Mouse (Mus musculus) kidney, postnatal 0 days (tissue): ENCODE results near the gene Ing5. TPM values are rescaled to one million over a fixed set of nuclear protein-coding genes. Genes with fewer than 3 reads are reported as not detected.
"Not testable (repeated sequence)": the region's sequence is repeated elsewhere in the genome, so short reads cannot be mapped to it uniquely, and the experiment has no call there.

Experiments used
- ATAC-seq: fragments of 200-750 bp; cut with Nextera tagmentation; replicated peaks from 2 replicates; pipeline ENCODE4 v1.8.0; 2017; ENCODE audit warnings: low read depth, moderate number of reproducible peaks, moderate TSS enrichment, moderate library complexity; ENCODE audit not compliant: low FRiP score
- DNase-seq: peaks from one replicate; pipeline ENCODE4 v3.0.0-alpha.2; 2016; ENCODE audit warnings: low spot score
- H3K27ac ChIP-seq: fragments of 300-500 bp; sonication (generic); 2 replicates; pipeline ENCODE4 v1.5.1; 2014; ENCODE audit warnings: mild to moderate bottlenecking
- H3K27me3 ChIP-seq: fragments of 300-500 bp; sonication (generic); 2 replicates; pipeline ENCODE4 v1.6.1; 2014; ENCODE audit warnings: low read length, mixed read lengths; ENCODE audit not compliant: insufficient read depth
- H3K36me3 ChIP-seq: fragments of 300-500 bp; sonication (generic); 2 replicates; pipeline ENCODE4 v1.6.1; 2014; ENCODE audit warnings: low read length, mixed read lengths; ENCODE audit not compliant: insufficient read depth
- H3K4me1 ChIP-seq: fragments of 300-500 bp; sonication (generic); replicated peaks from 2 replicates; pipeline ENCODE4 v1.6.1; 2014; ENCODE audit warnings: antibody characterized with exemption, low read length, mixed read lengths; ENCODE audit not compliant: insufficient read depth
- H3K4me2 ChIP-seq: fragments of 300-500 bp; sonication (generic); 2 replicates; pipeline ENCODE4 v1.6.1; 2014; ENCODE audit warnings: mild to moderate bottlenecking, low read length, moderate library complexity, mixed read lengths
- H3K4me3 ChIP-seq: fragments of 300-500 bp; sonication (generic); replicated peaks from 2 replicates; pipeline ENCODE4 v1.5.1; 2014; ENCODE audit warnings: low read depth, low read length
- H3K9ac ChIP-seq: fragments of 300-500 bp; sonication (generic); 2 replicates; pipeline ENCODE4 v1.6.1; 2014; ENCODE audit warnings: low read depth, low read length
- H3K9me3 ChIP-seq: fragments of 300-500 bp; sonication (generic); replicated peaks from 2 replicates; pipeline ENCODE4 v1.6.1; 2016; ENCODE audit warnings: low read length, inconsistent platforms, mixed read lengths
- CTCF ChIP-seq: IDR thresholded peaks from 2 replicates; pipeline ENCODE4 v1.5.1; 2016; ENCODE audit warnings: antibody characterized with exemption, low read depth, mild to moderate bottlenecking, moderate library complexity
- WGBS: fragments of 180-500 bp; shearing (Covaris S2); extraction: QIAGEN DNeasy Blood & Tissue Kit; methylation state at CpG from one replicate; pipeline ENCODE4 v1.1.7; 2014; 5-methylcytosine and 5-hydroxymethylcytosine counted together
- polyA plus RNA-seq: library from polyadenylated mRNA; unstranded; fragments of >200 nt; fragmentation: Nextera tagmentation; extraction: Ambion mirVana; gene quantifications from 2 replicates; pipeline ENCODE4 v1.2.1, GENCODE M21; 2015

Gene Ing5
- 9.6 and 11.4 TPM in 2 replicates for polyA plus RNA-seq

DNA sequence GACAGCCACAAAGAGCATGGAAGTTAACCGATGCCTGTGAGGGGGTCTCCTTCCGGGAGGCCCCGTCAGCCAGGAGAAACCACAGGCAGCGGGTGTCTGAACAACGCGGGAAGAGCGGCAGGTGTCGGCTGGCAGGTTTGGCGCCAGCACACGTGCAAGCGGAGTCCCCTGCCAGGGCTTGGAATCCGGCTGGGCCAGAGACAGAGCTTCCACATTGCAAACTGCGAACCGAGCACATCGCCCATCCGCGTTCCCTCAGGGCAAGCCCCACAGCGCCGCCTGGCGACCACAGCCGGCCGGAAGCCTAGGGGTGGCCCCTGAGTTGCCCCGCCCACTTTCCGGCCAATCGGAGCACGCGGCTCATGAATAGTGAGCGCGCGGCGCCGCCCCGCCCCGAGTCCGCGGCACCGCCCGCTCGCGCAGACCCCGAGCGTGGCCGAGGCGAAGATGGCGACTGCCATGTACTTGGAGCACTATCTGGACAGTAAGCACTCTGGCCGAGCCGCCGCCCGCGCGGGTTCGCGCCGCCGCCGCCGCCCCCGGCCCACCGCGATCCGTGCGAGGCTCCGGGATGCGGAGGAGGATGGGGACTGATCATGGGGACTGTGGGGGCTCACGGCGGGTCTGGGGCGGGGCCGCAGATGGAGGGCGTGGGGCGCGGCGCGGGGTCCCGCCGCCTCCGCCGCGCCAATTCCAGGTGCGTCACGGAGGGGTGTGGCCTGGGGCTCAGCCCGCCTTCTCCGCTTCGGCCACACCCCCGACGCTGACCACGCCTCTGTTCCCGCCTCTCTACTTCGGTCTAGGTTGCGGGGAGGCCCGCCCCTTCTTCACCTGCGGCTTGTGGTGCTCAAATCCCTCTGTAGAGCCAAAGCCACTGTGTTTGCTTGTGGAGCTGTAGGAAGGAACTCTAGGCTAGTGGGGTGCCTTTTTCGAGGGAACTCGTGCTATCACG is at the start of gene Ing5:
Gene Ing5 (plus strand): TSS at position 410 of the 952 bp plus-strand sequence.
- peak; percentile 94 for ATAC-seq
- peak; percentile 97 for TF ChIP-seq CTCF
- Histone ChIP-seq H3K9ac (peak within 1 kb of the TSS; percentile 87), H3K27ac (peak within 1 kb of the TSS; percentile 97), H3K4me2 (peak within 1 kb of the TSS; percentile 69), H3K27me3 (no peaks in the 10 kb centered on the region), H3K36me3 (0 out of 2 replicates have a peak, but pooled peaks cover 8% of the 10 kb centered on the region), H3K4me3 (peak within 1 kb of the TSS; percentile 87), H3K4me1 (peaks cover 9% of the 10 kb centered on the region), H3K9me3 (no peaks in the 10 kb centered on the region)
- DNase-seq = peak; percentile 98
- WGBS = under 1% methylated on average over 78 of the region's 94 CpGs

DNA sequence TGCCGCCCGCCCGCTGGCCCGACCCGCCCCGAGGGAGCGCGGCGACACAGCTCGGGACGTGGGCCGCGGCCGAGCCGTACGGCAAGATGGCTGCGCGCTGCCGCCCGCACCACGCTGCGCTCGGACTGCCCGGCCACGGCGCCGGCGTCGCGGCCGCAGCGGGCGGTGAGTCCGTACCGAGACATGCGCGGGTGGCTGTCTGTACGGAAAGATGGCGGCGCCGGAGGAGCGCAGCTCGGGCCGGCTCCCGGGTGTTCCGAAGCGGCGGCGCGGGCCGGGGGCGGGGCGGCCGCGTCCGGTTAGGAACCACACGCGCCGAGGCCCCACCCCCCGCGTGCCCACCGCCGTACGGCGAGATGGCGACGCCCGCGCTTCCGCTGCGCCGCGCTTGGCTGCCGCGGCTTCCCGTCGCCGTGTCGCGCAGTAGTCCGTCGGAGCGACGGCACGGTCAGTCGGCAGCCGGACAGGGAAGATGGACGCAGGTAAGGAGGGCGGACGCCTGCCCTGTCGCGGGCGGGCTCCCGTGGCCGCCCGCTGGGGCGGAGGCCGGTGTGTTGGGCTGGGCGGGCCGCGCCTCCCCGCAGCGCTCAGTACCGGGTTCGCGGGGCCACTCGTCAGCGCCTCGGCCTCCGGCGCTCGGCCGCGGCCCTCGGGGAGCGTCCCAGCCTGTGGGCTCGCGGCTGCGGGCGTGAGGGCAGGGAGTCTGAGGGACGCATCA is 49.0 kb upstream of the Ing5 start, which contains the start of gene Thap4:
Gene Thap4 (minus strand): TSS at position 292 of the 718 bp plus-strand sequence.
- peak within 1 kb of the TSS; percentile 94 for H3K27ac ChIP-seq
- H3K4me3 ChIP-seq = peak within 1 kb of the TSS; percentile 99
- peak; percentile 91 for DNase-seq
- H3K9ac ChIP-seq = peak within 1 kb of the TSS; percentile 94
- no peak for TF ChIP-seq CTCF
- peak within 1 kb of the TSS; percentile 88 for H3K4me2 ChIP-seq
- 0 out of 2 replicates have a peak, but pooled peaks cover 3% of the 10 kb centered on the region for H3K4me1 ChIP-seq
- no peaks in the 10 kb centered on the region for H3K9me3 ChIP-seq
- peak; percentile 94 for ATAC-seq
- under 1% methylated on average over 107 of the region's 121 CpGs for WGBS
- H3K36me3 ChIP-seq = peaks cover 10% of the 10 kb centered on the region
- no peaks in the 10 kb centered on the region for H3K27me3 ChIP-seq

DNA sequence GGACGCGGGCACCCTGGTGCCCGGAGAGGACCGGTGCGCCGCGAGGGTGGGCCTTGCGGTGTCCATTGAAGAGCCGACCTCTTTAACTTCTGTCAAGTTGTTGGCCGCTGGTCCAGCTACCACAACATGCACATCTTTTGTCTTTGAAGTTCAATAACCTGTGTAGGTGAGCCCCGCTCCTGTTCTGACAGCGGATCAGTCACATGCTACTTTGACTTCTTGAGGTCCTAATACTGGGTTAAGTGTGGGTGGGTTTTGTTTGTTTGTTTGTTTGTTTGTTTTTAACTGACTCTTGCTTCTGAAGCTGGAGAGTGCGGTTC is 48.5 kb upstream of the Ing5 start:
- no peak for TF ChIP-seq CTCF
- Histone ChIP-seq H3K9me3 (no peaks in the 10 kb centered on the region), H3K36me3 (peaks cover 5% of the 10 kb centered on the region; the same call in 1 of the 2 replicates), H3K4me3 (peak overlapping the region; percentile 99), H3K4me2 (peak overlapping the region; percentile 88), H3K4me1 (0 out of 2 replicates have a peak, but pooled peaks cover 3% of the 10 kb centered on the region), H3K27me3 (no peaks in the 10 kb centered on the region), H3K27ac (peak overlapping the region; percentile 94), H3K9ac (peak overlapping the region; percentile 94)
- 4% methylated on average over 13 of the region's 13 CpGs for WGBS
- ATAC-seq = no peak
- DNase-seq = peak; percentile 27

DNA sequence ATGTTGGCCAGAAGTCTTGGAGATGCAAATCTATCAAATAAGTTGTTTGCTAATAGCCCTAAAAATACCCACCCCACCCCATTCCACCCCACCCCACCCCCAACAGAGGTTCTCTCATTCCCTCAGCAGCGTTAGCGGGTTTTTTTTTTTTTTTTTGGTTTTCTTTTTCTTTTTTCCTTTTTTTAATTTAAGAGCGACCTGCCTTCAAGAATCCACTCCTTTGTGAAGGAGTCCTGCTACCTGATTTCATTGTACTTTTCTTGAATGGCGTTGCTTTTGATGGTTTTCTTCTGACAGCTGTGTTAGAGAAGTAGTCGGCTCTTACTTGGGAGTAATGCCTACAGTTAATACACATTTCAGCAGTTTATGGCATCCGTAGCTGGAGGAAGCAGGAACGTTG is 48.1 kb upstream of the Ing5 start:
- DNase-seq (no peak), ATAC-seq (no peak)
- 0 out of 2 replicates have a peak, but pooled peaks cover 3% of the 10 kb centered on the region for H3K4me1 ChIP-seq
- peak overlapping the region; percentile 88 for H3K4me2 ChIP-seq
- no peaks in the 10 kb centered on the region for H3K9me3 ChIP-seq
- H3K9ac ChIP-seq = peak overlapping the region; percentile 94; the same call in 1 of the 2 replicates
- peaks cover 1% of the 10 kb centered on the region; the same call in 1 of the 2 replicates for H3K36me3 ChIP-seq
- WGBS = 17% methylated on average over 7 of the region's 7 CpGs
- no peak for TF ChIP-seq CTCF
- no peaks in the 10 kb centered on the region for H3K27me3 ChIP-seq
- peak overlapping the region; percentile 99 for H3K4me3 ChIP-seq
- no peak overlapping the region for H3K27ac ChIP-seq

DNA sequence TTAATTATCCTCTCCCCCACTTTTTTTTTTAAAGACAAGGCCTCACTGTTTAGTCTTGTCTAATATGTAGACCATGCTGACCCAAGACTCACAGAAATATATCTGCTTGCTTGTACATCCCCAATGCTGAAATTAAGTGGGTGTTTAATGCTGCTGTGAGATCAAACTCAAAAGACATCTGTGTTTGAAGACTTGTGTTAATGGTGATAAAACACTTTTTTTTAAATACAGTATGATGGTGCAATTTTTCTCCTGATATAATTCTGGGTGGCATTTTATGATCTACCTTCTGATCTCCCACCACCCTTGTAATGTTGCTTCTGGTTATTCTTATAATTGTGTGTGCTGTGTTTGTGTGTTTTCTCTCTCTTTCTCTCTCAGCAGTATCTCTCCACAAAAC is 47.6 kb upstream of the Ing5 start:
- Histone ChIP-seq H3K36me3 (no peaks in the 10 kb centered on the region), H3K4me3 (no peak overlapping the region), H3K9me3 (no peaks in the 10 kb centered on the region), H3K4me1 (0 out of 2 replicates have a peak, but pooled peaks cover 3% of the 10 kb centered on the region), H3K9ac (no peak overlapping the region), H3K4me2 (0 out of 2 replicates have a peak overlapping the region, but pooled peaks have one; percentile 88), H3K27me3 (no peaks in the 10 kb centered on the region), H3K27ac (no peak overlapping the region)
- no peak for DNase-seq
- no peak for ATAC-seq
- TF ChIP-seq CTCF = no peak

DNA sequence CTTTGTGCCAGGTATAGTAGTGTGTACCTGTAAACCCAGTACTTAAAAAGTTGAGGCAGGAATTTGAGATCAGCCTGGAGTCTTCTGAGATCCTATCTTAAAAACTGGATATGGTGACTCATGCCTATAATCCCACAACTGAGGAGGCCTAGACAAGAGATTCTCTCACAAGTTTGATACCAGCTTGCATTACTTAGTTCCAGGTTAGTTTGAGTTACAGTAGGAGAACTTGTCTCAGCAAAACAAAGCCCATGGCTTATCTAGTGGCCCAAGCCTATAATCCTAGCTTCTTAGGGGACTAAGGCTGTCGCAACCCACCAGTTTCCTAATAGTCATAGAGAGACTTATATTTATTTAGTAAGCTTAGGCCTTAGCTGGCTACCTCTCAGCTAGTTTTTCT is 43.7 kb upstream of the Ing5 start:
- Histone ChIP-seq H3K27ac (no peak overlapping the region), H3K27me3 (no peaks in the 10 kb centered on the region), H3K36me3 (no peaks in the 10 kb centered on the region), H3K4me1 (no peaks in the 10 kb centered on the region), H3K9ac (no peak overlapping the region), H3K4me2 (no peak overlapping the region), H3K9me3 (no peaks in the 10 kb centered on the region), H3K4me3 (no peak overlapping the region)
- TF ChIP-seq CTCF = no peak
- 97% methylated on average over 1 of the region's 1 CpGs for WGBS
- ATAC-seq (no peak), DNase-seq (no peak)

DNA sequence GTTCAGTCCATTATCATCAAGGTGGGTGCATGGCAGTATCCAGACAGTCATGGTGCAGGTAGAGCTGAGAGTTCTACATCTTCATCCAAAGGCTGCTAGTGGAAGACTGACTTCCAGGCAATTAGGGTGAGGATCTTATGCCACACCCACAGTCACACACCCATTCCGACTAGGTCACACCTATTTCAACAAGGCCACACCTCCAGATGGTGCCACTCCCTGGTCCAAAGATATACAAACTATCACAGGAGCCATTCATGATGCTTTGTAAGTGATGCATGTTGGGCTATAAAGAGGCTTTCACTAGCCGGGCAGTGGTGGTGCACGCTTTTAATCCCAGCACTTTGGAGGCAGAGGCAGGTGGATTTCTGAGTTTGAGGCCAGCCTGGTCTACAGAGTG is 40.2 kb upstream of the Ing5 start:
- H3K4me3 ChIP-seq, H3K27ac ChIP-seq, H3K4me1 ChIP-seq, H3K4me2 ChIP-seq, H3K9ac ChIP-seq, H3K9me3 ChIP-seq, H3K27me3 ChIP-seq, ATAC-seq, DNase-seq, H3K36me3 ChIP-seq: not testable (repeated sequence)
- WGBS = 94% methylated on average over 3 of the region's 3 CpGs
